Mouse (Mus musculus) gastrocnemius, postnatal 10 days (tissue): ENCODE measurements around the gene Hpcal4. TPM values are rescaled to one million over a fixed set of nuclear protein-coding genes. Genes with fewer than 3 reads are reported as not detected.

Experiments used
- DNase-seq: peaks from one replicate; pipeline ENCODE4 v3.0.0; 2021; ENCODE audit warnings: mixed read lengths
- total RNA-seq, 2 experiments: library from RNA; stranded (reverse); gene quantifications; 2 replicates each; pipeline ENCODE4 v1.2.3; 2021

Hpcal4 gene
- total RNA-seq, 2 experiments from 2014 or later = 0.38 to 0.59 TPM

DNA sequence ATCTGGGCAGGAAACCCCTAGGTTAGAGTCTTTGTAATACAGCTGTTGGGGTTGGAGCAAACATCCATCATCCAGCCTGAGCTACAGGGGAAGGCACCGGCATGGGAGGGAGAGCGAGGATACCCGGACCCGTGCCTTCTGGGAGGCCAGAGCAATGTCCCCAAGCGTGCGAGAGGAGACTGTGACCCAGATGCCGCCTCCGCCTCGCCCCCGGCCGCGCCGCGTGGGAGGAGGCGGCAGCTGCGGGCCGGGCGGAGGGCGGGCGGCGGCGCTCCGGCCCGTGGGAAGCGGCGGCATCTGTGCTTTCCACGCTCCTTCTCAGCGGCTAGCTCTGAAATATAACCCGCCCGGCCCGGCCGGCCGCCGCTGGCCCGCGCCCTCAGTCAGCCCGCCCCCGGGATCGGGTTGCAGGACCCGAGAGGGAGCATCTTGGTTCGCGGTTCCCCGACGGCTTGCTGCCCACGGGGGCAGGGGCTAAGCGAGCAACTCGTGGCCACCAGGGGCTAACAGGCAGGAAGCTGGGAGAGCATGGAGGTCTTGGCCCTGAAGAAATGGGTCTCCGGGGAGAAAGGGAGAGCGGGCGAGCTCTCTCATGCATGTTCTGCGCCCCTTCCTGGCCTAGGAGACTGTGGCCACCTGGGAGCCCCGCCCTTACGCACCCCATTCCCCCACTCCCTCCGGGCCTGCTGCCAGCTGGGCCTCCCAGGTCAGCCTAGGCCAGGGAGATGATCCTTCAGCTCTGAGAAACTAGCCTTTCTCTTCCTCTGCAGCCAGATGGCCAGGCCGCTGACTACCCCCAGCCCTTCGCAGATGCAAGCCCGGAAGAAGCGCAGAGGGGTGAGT is 56.6 kb downstream of the Hpcal4 start:
- DNase-seq = peak; percentile 85

Other genes starting within 250 kb of the Hpcal4 start
- 1 to 10 TPM in 1 of 2 experiments, under 1 TPM in 1; 0.36 to 1.2 TPM for gene Mfsd2a, start 222.0 kb upstream of the Hpcal4 start, total RNA-seq
- gene Mycl, start 187.6 kb upstream of the Hpcal4 start, total RNA-seq = 1 to 10 TPM; 4.4 to 5.8 TPM
- 10 to 100 TPM in 1 of 2 experiments, 1 to 10 TPM in 1; 9.1 to 11.0 TPM for gene Trit1, start 166.6 kb upstream of the Hpcal4 start, total RNA-seq
- not detected for gene Bmp8b, start 78.1 kb upstream of the Hpcal4 start, total RNA-seq
- gene Oxct2b, start 67.0 kb upstream of the Hpcal4 start, total RNA-seq = not detected
- 10 to 100 TPM; 23.5 to 24.0 TPM for gene Ppie, start 43.3 kb upstream of the Hpcal4 start, total RNA-seq
- 10 to 100 TPM in 1 of 2 experiments, 1 to 10 TPM in 1; 9.9 to 10.7 TPM for gene Nt5c1a, start 18.3 kb downstream of the Hpcal4 start, total RNA-seq
- 10 to 100 TPM; 21.2 to 27.4 TPM for gene Heyl, start 50.3 kb downstream of the Hpcal4 start, total RNA-seq
- gene Pabpc4, start 79.1 kb downstream of the Hpcal4 start, total RNA-seq = 100 to 1,000 TPM; 279 to 289 TPM
- gene Oxct2a, start 140.4 kb downstream of the Hpcal4 start, total RNA-seq = under 1 TPM in 1 of 2 experiments, not detected in 1; 0.34 TPM
- gene Bmp8a, start 160.0 kb downstream of the Hpcal4 start, total RNA-seq = under 1 TPM in 1 of 2 experiments, not detected in 1; 0.59 TPM